Mouse (Mus musculus): ENCODE measurements around the gene Slc10a7.
A peak's percentile ranks its signal among the peaks of the same experiment; 100 is the strongest.

The Slc10a7 gene

GRCm38 (mm10) chr8:78549971-78550751 is 41.0 kb downstream of the Slc10a7 start:
- no peak for DNase-seq

GRCm38 (mm10) chr8:78550752-78551134 is 41.6 kb downstream of the Slc10a7 start:
- no peak for DNase-seq

- DNase-seq: no peak
Measured at GRCm38 (mm10) chr8:78555817-78556216, 46.7 kb downstream of the Slc10a7 start.

GRCm38 (mm10) chr8:78556773-78557434 is 47.8 kb downstream of the Slc10a7 start:
- peak; percentile 9 to 20 for DNase-seq

GRCm38 (mm10) chr8:78561620-78562019 is 52.5 kb downstream of the Slc10a7 start:
- no peak for DNase-seq

- DNase-seq: no peak
Measured at GRCm38 (mm10) chr8:78563466-78564058, 54.4 kb downstream of the Slc10a7 start.

GRCm38 (mm10) chr8:78564200-78564599 is 55.1 kb downstream of the Slc10a7 start:
- DNase-seq: no peak

GRCm38 (mm10) chr8:78568196-78568595 is 59.0 kb downstream of the Slc10a7 start:
- DNase-seq: no peak

GRCm38 (mm10) chr8:78571528-78571927 is 62.4 kb downstream of the Slc10a7 start:
- no peak for DNase-seq

- no peak for DNase-seq
Measured at GRCm38 (mm10) chr8:78574207-78574606, 65.1 kb downstream of the Slc10a7 start.

- DNase-seq: no peak
Measured at GRCm38 (mm10) chr8:78577569-78577968, 68.4 kb downstream of the Slc10a7 start.

- no peak for DNase-seq
Measured at GRCm38 (mm10) chr8:78578036-78578435, 68.9 kb downstream of the Slc10a7 start.

GRCm38 (mm10) chr8:78584011-78584776 is 75.0 kb downstream of the Slc10a7 start:
- DNase-seq: no peak

GRCm38 (mm10) chr8:78584863-78585262 is 75.7 kb downstream of the Slc10a7 start:
- no peak for DNase-seq

GRCm38 (mm10) chr8:78595481-78595908 is 86.3 kb downstream of the Slc10a7 start:
- DNase-seq: peak; percentile 41 to 58

- peak; percentile 68 to 76 for DNase-seq
Measured at GRCm38 (mm10) chr8:78598237-78598636, 89.1 kb downstream of the Slc10a7 start.

- DNase-seq: no peak
Measured at GRCm38 (mm10) chr8:78603084-78603483, 93.9 kb downstream of the Slc10a7 start.

GRCm38 (mm10) chr8:78604426-78604825 is 95.3 kb downstream of the Slc10a7 start:
- DNase-seq: no peak

- no peak for DNase-seq
Measured at GRCm38 (mm10) chr8:78609301-78609700, 100.2 kb downstream of the Slc10a7 start.

- no peak for DNase-seq
Measured at GRCm38 (mm10) chr8:78611019-78611418, 101.9 kb downstream of the Slc10a7 start.

GRCm38 (mm10) chr8:78622362-78622761 is 113.2 kb downstream of the Slc10a7 start:
- DNase-seq: no peak

- DNase-seq: no peak
Measured at GRCm38 (mm10) chr8:78623972-78624371, 114.8 kb downstream of the Slc10a7 start.
